Mouse (Mus musculus) brain, embryonic 14.5 days (tissue): ENCODE measurements around the gene Gkn2.

ENCODE experiments used
- CTCF ChIP-seq: fragments of 200-500 bp; IDR thresholded peaks from 2 replicates; pipeline ENCODE4 v1.5.1; 2012; ENCODE audit warnings: inconsistent platforms, mild to moderate bottlenecking, moderate library complexity, borderline replicate concordance; ENCODE audit not compliant: insufficient read depth, insufficient read length; ENCODE audit errors: extremely low read depth
- POLR2A ChIP-seq: fragments of 200-500 bp; IDR thresholded peaks from 2 replicates; pipeline ENCODE4 v1.6.1; 2012; ENCODE audit warnings: mild to moderate bottlenecking, inconsistent platforms, borderline replicate concordance; ENCODE audit not compliant: poor library complexity, insufficient read depth, insufficient read length, severe bottlenecking; ENCODE audit errors: extremely low read depth

- TF ChIP-seq CTCF: no peak
- no peak for TF ChIP-seq POLR2A
These were observed 54.5 kb downstream of the Gkn2 start for GRCm38 (mm10) chr6:87427616-87428015.
